Mouse (Mus musculus) kidney, embryonic 15.5 days (tissue): ENCODE results near the gene Eif3a. TPM values are rescaled to one million over a fixed set of nuclear protein-coding genes. Genes with fewer than 3 reads are reported as not detected.

Experiments
- ATAC-seq: fragments of 200-750 bp; cut with Nextera tagmentation; replicated peaks from 2 replicates; pipeline ENCODE4 v1.8.0; 2017; ENCODE audit warnings: moderate TSS enrichment; ENCODE audit not compliant: low FRiP score
- H3K27ac ChIP-seq: fragments of 300-500 bp; sonication (generic); 2 replicates; pipeline ENCODE4 v1.5.1; 2015; ENCODE audit warnings: mild to moderate bottlenecking, inconsistent platforms
- H3K27me3 ChIP-seq: fragments of 300-500 bp; sonication (generic); 2 replicates; pipeline ENCODE4 v1.6.1; 2015; ENCODE audit warnings: inconsistent platforms
- H3K36me3 ChIP-seq: fragments of 300-500 bp; sonication (generic); 2 replicates; pipeline ENCODE4 v1.6.1; 2015; ENCODE audit warnings: inconsistent platforms
- H3K4me1 ChIP-seq: fragments of 300-500 bp; sonication (generic); 2 replicates; pipeline ENCODE4 v1.6.1; 2015; ENCODE audit warnings: inconsistent platforms
- H3K4me2 ChIP-seq: fragments of 300-500 bp; sonication (generic); 2 replicates; pipeline ENCODE4 v1.6.1; 2015; ENCODE audit warnings: moderate library complexity, mild to moderate bottlenecking, inconsistent platforms
- H3K4me3 ChIP-seq: fragments of 300-500 bp; sonication (generic); replicated peaks from 2 replicates; pipeline ENCODE4 v1.5.1; 2015; ENCODE audit warnings: mild to moderate bottlenecking, inconsistent platforms
- H3K9ac ChIP-seq: fragments of 300-500 bp; sonication (generic); 2 replicates; pipeline ENCODE4 v1.6.1; 2015; ENCODE audit warnings: mild to moderate bottlenecking, inconsistent platforms
- H3K9me3 ChIP-seq: fragments of 300-500 bp; sonication (generic); replicated peaks from 2 replicates; pipeline ENCODE4 v1.6.1; 2016; ENCODE audit warnings: inconsistent platforms
- WGBS: fragments of 180-500 bp; shearing (Covaris S2); methylation state at CpG from one replicate; pipeline ENCODE4 v1.1.7; 2015; ENCODE audit warnings: mixed read lengths; 5-methylcytosine and 5-hydroxymethylcytosine counted together
- polyA plus RNA-seq: library from polyadenylated mRNA; unstranded; fragments of >200 nt; fragmentation: Nextera tagmentation; extraction: Ambion mirVana; gene quantifications from 2 replicates; pipeline ENCODE4 v1.2.1, GENCODE M21; 2015

Eif3a gene
- 151 and 153 TPM in 2 replicates for polyA plus RNA-seq

GRCm38 (mm10) chr19:60790551-60791161, at the start of gene Eif3a:
Gene Eif3a, minus strand, starts transcription at chr19:60790658.
- H3K36me3 ChIP-seq, result no peaks in the 10 kb centered on the region
- H3K27ac ChIP-seq, result peak within 1 kb of the TSS; percentile 99
- no peaks in the 10 kb centered on the region for H3K9me3 ChIP-seq
- under 1% methylated on average over 57 of the region's 57 CpGs for WGBS
- H3K4me2 ChIP-seq, result peak within 1 kb of the TSS; percentile 67
- H3K4me3 ChIP-seq, result peak within 1 kb of the TSS; percentile 64
- peaks cover 23% of the 10 kb centered on the region for H3K4me1 ChIP-seq
- peak; percentile 96 for ATAC-seq
- H3K27me3 ChIP-seq, result no peaks in the 10 kb centered on the region
- H3K9ac ChIP-seq, result peak within 1 kb of the TSS; percentile 99

GRCm38 (mm10) chr19:60837747-60838146, 47.3 kb upstream of the Eif3a start:
- H3K4me3 ChIP-seq, result no peak overlapping the region
- H3K4me2 ChIP-seq, result no peak overlapping the region
- peaks cover 82% of the 10 kb centered on the region for H3K36me3 ChIP-seq
- 80% methylated on average over 1 of the region's 1 CpGs for WGBS
- no peaks in the 10 kb centered on the region for H3K9me3 ChIP-seq
- H3K27me3 ChIP-seq, result no peaks in the 10 kb centered on the region
- ATAC-seq, result no peak
- H3K9ac ChIP-seq, result no peak overlapping the region
- no peaks in the 10 kb centered on the region for H3K4me1 ChIP-seq
- no peak overlapping the region for H3K27ac ChIP-seq

- Histone ChIP-seq H3K9ac (no peak overlapping the region), H3K27ac (no peak overlapping the region), H3K36me3 (peaks cover 70% of the 10 kb centered on the region), H3K4me2 (no peak overlapping the region), H3K9me3 (no peaks in the 10 kb centered on the region), H3K27me3 (no peaks in the 10 kb centered on the region), H3K4me1 (no peaks in the 10 kb centered on the region), H3K4me3 (no peak overlapping the region)
- no peak for ATAC-seq
- WGBS, result 88% methylated on average over 6 of the region's 6 CpGs
Measured at GRCm38 (mm10) chr19:60818677-60819076, 28.2 kb upstream of the Eif3a start.

GRCm38 (mm10) chr19:60813133-60813532, 22.7 kb upstream of the Eif3a start:
- no peaks in the 10 kb centered on the region for H3K27me3 ChIP-seq
- peaks cover 23% of the 10 kb centered on the region for H3K36me3 ChIP-seq
- no peak overlapping the region for H3K27ac ChIP-seq
- no peak overlapping the region for H3K9ac ChIP-seq
- no peaks in the 10 kb centered on the region for H3K9me3 ChIP-seq
- no peak overlapping the region for H3K4me3 ChIP-seq
- ATAC-seq, result no peak
- H3K4me2 ChIP-seq, result no peak overlapping the region
- peaks cover 12% of the 10 kb centered on the region for H3K4me1 ChIP-seq
- 90% methylated on average over 6 of the region's 6 CpGs for WGBS

GRCm38 (mm10) chr19:60812036-60812389, 21.6 kb upstream of the Eif3a start:
- peak overlapping the region; percentile 77 for H3K9ac ChIP-seq
- peak overlapping the region; percentile 79 for H3K4me2 ChIP-seq
- H3K4me3 ChIP-seq, result peak overlapping the region; percentile 77
- 19% methylated on average over 10 of the region's 10 CpGs for WGBS
- no peaks in the 10 kb centered on the region for H3K9me3 ChIP-seq
- no peaks in the 10 kb centered on the region for H3K27me3 ChIP-seq
- H3K27ac ChIP-seq, result peak overlapping the region; percentile 78
- no peak for ATAC-seq
- peaks cover 12% of the 10 kb centered on the region for H3K4me1 ChIP-seq
- peaks cover 17% of the 10 kb centered on the region for H3K36me3 ChIP-seq

- Histone ChIP-seq H3K27ac (peak within 1 kb of the TSS; percentile 78), H3K4me2 (peak within 1 kb of the TSS; percentile 79), H3K4me1 (peaks cover 12% of the 10 kb centered on the region), H3K4me3 (peak within 1 kb of the TSS; percentile 77), H3K36me3 (peaks cover 11% of the 10 kb centered on the region), H3K27me3 (no peaks in the 10 kb centered on the region), H3K9me3 (no peaks in the 10 kb centered on the region), H3K9ac (peak within 1 kb of the TSS; percentile 77)
- WGBS, result 2% methylated on average over 45 of the region's 45 CpGs
- peak; percentile 100 for ATAC-seq
Measured at GRCm38 (mm10) chr19:60811098-60812035, 20.9 kb upstream of the Eif3a start, which contains the start of gene Fam45a. Gene Fam45a, plus strand, starts transcription at chr19:60811585.

GRCm38 (mm10) chr19:60809927-60810326, 19.5 kb upstream of the Eif3a start:
- Histone ChIP-seq H3K4me1 (peaks cover 12% of the 10 kb centered on the region), H3K9ac (no peak overlapping the region), H3K27me3 (no peaks in the 10 kb centered on the region), H3K36me3 (peaks cover under 1% of the 10 kb centered on the region), H3K27ac (no peak overlapping the region), H3K9me3 (no peaks in the 10 kb centered on the region), H3K4me3 (no peak overlapping the region), H3K4me2 (no peak overlapping the region)
- 92% methylated on average over 2 of the region's 2 CpGs for WGBS
- no peak for ATAC-seq

GRCm38 (mm10) chr19:60804903-60805302, 14.4 kb upstream of the Eif3a start:
- H3K4me3 ChIP-seq, result no peak overlapping the region
- ATAC-seq, result no peak
- H3K9me3 ChIP-seq, result no peaks in the 10 kb centered on the region
- WGBS, result 62% methylated on average over 2 of the region's 2 CpGs
- 0 out of 2 replicates have a peak, but pooled peaks cover 3% of the 10 kb centered on the region for H3K27me3 ChIP-seq
- H3K4me2 ChIP-seq, result no peak overlapping the region
- no peak overlapping the region for H3K27ac ChIP-seq
- no peak overlapping the region for H3K9ac ChIP-seq
- no peaks in the 10 kb centered on the region for H3K4me1 ChIP-seq
- no peaks in the 10 kb centered on the region for H3K36me3 ChIP-seq

- H3K36me3 ChIP-seq, result no peaks in the 10 kb centered on the region
- no peaks in the 10 kb centered on the region for H3K4me1 ChIP-seq
- ATAC-seq, result no peak
- no peak overlapping the region for H3K27ac ChIP-seq
- no peak overlapping the region for H3K9ac ChIP-seq
- 84% methylated on average over 7 of the region's 7 CpGs for WGBS
- no peaks in the 10 kb centered on the region for H3K9me3 ChIP-seq
- no peak overlapping the region for H3K4me3 ChIP-seq
- H3K27me3 ChIP-seq, result peaks cover 6% of the 10 kb centered on the region; the same call in 1 of the 2 replicates
- no peak overlapping the region for H3K4me2 ChIP-seq
Measured at GRCm38 (mm10) chr19:60799867-60800569, 9.6 kb upstream of the Eif3a start.

GRCm38 (mm10) chr19:60797415-60797814, 7.0 kb upstream of the Eif3a start:
- Histone ChIP-seq H3K4me3 (no peak overlapping the region), H3K4me1 (no peaks in the 10 kb centered on the region), H3K36me3 (no peaks in the 10 kb centered on the region), H3K9me3 (no peaks in the 10 kb centered on the region), H3K9ac (no peak overlapping the region), H3K4me2 (no peak overlapping the region), H3K27ac (no peak overlapping the region), H3K27me3 (peaks cover 3% of the 10 kb centered on the region; the same call in 1 of the 2 replicates)
- ATAC-seq, result no peak
- 83% methylated on average over 2 of the region's 2 CpGs for WGBS

GRCm38 (mm10) chr19:60795244-60795643, 4.8 kb upstream of the Eif3a start:
- Histone ChIP-seq H3K4me1 (0 out of 2 replicates have a peak, but pooled peaks cover 3% of the 10 kb centered on the region), H3K4me3 (no peak overlapping the region), H3K27ac (no peak overlapping the region), H3K9me3 (no peaks in the 10 kb centered on the region), H3K27me3 (peaks cover 3% of the 10 kb centered on the region; the same call in 1 of the 2 replicates), H3K4me2 (no peak overlapping the region), H3K9ac (no peak overlapping the region), H3K36me3 (no peaks in the 10 kb centered on the region)
- WGBS, result 86% methylated on average over 2 of the region's 2 CpGs
- no peak for ATAC-seq
